Mouse (Mus musculus) liver, embryonic 15.5 days (tissue): ENCODE measurements at regions not wholly inside any gene's neighbourhood (a gene's known extent, or its start where the extent isn't known, plus 50 kb on each side); places are given as distances from the start of the nearest gene placed in this dataset.

Experiments
- ATAC-seq: fragments of 200-750 bp; cut with Nextera tagmentation; 2 replicates; pipeline ENCODE4 v1.8.0; 2017; ENCODE audit warnings: moderate number of reproducible peaks, mild to moderate bottlenecking, moderate library complexity; ENCODE audit not compliant: insufficient read depth
- H3K27ac ChIP-seq: fragments of 300-500 bp; sonication (generic); replicated peaks from 2 replicates; pipeline ENCODE4 v1.5.1; 2015; ENCODE audit warnings: mild to moderate bottlenecking, inconsistent platforms
- H3K27me3 ChIP-seq: fragments of 300-500 bp; sonication (generic); 2 replicates; pipeline ENCODE4 v1.6.1; 2015; ENCODE audit warnings: mild to moderate bottlenecking, inconsistent platforms
- H3K36me3 ChIP-seq: fragments of 300-500 bp; sonication (generic); replicated peaks from 2 replicates; pipeline ENCODE4 v1.6.1; 2015; ENCODE audit warnings: moderate library complexity, mild to moderate bottlenecking, inconsistent platforms
- H3K4me1 ChIP-seq: fragments of 300-500 bp; sonication (generic); replicated peaks from 2 replicates; pipeline ENCODE4 v1.6.1; 2015; ENCODE audit warnings: inconsistent platforms
- H3K4me2 ChIP-seq: fragments of 300-500 bp; sonication (generic); 2 replicates; pipeline ENCODE4 v1.6.1; 2015; ENCODE audit warnings: moderate library complexity, mild to moderate bottlenecking, inconsistent platforms
- H3K4me3 ChIP-seq: fragments of 300-500 bp; sonication (generic); replicated peaks from 2 replicates; pipeline ENCODE4 v1.5.1; 2015; ENCODE audit warnings: mild to moderate bottlenecking, inconsistent platforms
- H3K9ac ChIP-seq: fragments of 300-500 bp; sonication (generic); 2 replicates; pipeline ENCODE4 v1.6.1; 2015; ENCODE audit warnings: moderate library complexity, mild to moderate bottlenecking, inconsistent platforms
- H3K9me3 ChIP-seq: fragments of 300-500 bp; sonication (generic); replicated peaks from 2 replicates; pipeline ENCODE4 v1.6.1; 2016; ENCODE audit warnings: inconsistent platforms
- WGBS: fragments of 180-500 bp; shearing (Covaris S2); methylation state at CpG from one replicate; pipeline ENCODE4 v1.1.7; 2015; ENCODE audit warnings: mixed read lengths; ENCODE audit not compliant: insufficient replicate concordance; 5-methylcytosine and 5-hydroxymethylcytosine counted together

- H3K27me3 ChIP-seq: 0 out of 2 replicates have a peak, but pooled peaks cover 1% of the 10 kb centered on the region
- no peak overlapping the region for H3K4me3 ChIP-seq
- WGBS: 64% methylated on average over 7 of the region's 7 CpGs
- H3K36me3 ChIP-seq: no peaks in the 10 kb centered on the region
- H3K4me1 ChIP-seq: no peaks in the 10 kb centered on the region
- no peak overlapping the region for H3K4me2 ChIP-seq
- H3K9ac ChIP-seq: no peak overlapping the region
- H3K9me3 ChIP-seq: no peaks in the 10 kb centered on the region
- ATAC-seq: no peak
- no peak overlapping the region for H3K27ac ChIP-seq
Measured at GRCm38 (mm10) chr9:46819808-46820207, 178.7 kb upstream of the Gm4791 start.

- Histone ChIP-seq H3K4me2 (no peak overlapping the region), H3K36me3 (no peaks in the 10 kb centered on the region), H3K9me3 (no peaks in the 10 kb centered on the region), H3K27ac (no peak overlapping the region), H3K9ac (no peak overlapping the region), H3K27me3 (0 out of 2 replicates have a peak, but pooled peaks cover 5% of the 10 kb centered on the region), H3K4me3 (no peak overlapping the region), H3K4me1 (no peaks in the 10 kb centered on the region)
- ATAC-seq: no peak
- 33% methylated on average over 6 of the region's 6 CpGs for WGBS
Measured at GRCm38 (mm10) chr9:46819376-46819775, 179.2 kb upstream of the Gm4791 start.

GRCm38 (mm10) chr9:46816126-46816525, 182.4 kb upstream of the Gm4791 start:
- H3K4me1 ChIP-seq: no peaks in the 10 kb centered on the region
- H3K27me3 ChIP-seq: 0 out of 2 replicates have a peak, but pooled peaks cover 11% of the 10 kb centered on the region
- no peak overlapping the region for H3K9ac ChIP-seq
- no peak overlapping the region for H3K4me3 ChIP-seq
- ATAC-seq: no peak
- H3K4me2 ChIP-seq: no peak overlapping the region
- H3K36me3 ChIP-seq: no peaks in the 10 kb centered on the region
- no peaks in the 10 kb centered on the region for H3K9me3 ChIP-seq
- 66% methylated on average over 5 of the region's 5 CpGs for WGBS
- no peak overlapping the region for H3K27ac ChIP-seq

- 19% methylated on average over 22 of the region's 22 CpGs for WGBS
Measured at GRCm38 (mm10) chr9:46814478-46815241, 183.9 kb upstream of the Gm4791 start.

GRCm38 (mm10) chr9:46810266-46810665, 188.3 kb upstream of the Gm4791 start:
- ATAC-seq: no peak
- Histone ChIP-seq H3K9me3 (no peaks in the 10 kb centered on the region), H3K27ac (no peak overlapping the region), H3K4me3 (no peak overlapping the region), H3K4me2 (no peak overlapping the region), H3K4me1 (no peaks in the 10 kb centered on the region), H3K36me3 (no peaks in the 10 kb centered on the region), H3K9ac (no peak overlapping the region), H3K27me3 (0 out of 2 replicates have a peak, but pooled peaks cover 11% of the 10 kb centered on the region)
- 55% methylated on average over 7 of the region's 7 CpGs for WGBS

More at GRCm38 (mm10) chr9:46814478-46815241, 183.9 kb upstream of the Gm4791 start:
- Histone ChIP-seq H3K27me3 (0 out of 2 replicates have a peak, but pooled peaks cover 11% of the 10 kb centered on the region), H3K36me3 (no peaks in the 10 kb centered on the region), H3K9me3 (no peaks in the 10 kb centered on the region), H3K9ac (no peak overlapping the region), H3K4me3 (no peak overlapping the region), H3K27ac (no peak overlapping the region), H3K4me2 (no peak overlapping the region; the same call in 1 of the 2 replicates), H3K4me1 (no peaks in the 10 kb centered on the region)
- no peak for ATAC-seq

GRCm38 (mm10) chr9:46795446-46795845, 203.1 kb upstream of the Gm4791 start:
- WGBS: 64% methylated on average over 11 of the region's 11 CpGs
- H3K4me1 ChIP-seq: no peaks in the 10 kb centered on the region
- no peak for ATAC-seq
- no peaks in the 10 kb centered on the region for H3K36me3 ChIP-seq
- H3K9me3 ChIP-seq: no peaks in the 10 kb centered on the region
- H3K27me3 ChIP-seq: no peaks in the 10 kb centered on the region
- no peak overlapping the region for H3K27ac ChIP-seq
- H3K4me3 ChIP-seq: no peak overlapping the region
- H3K4me2 ChIP-seq: no peak overlapping the region
- H3K9ac ChIP-seq: no peak overlapping the region

GRCm38 (mm10) chr9:46789036-46789435, 209.5 kb upstream of the Gm4791 start:
- H3K9me3 ChIP-seq: no peaks in the 10 kb centered on the region
- no peaks in the 10 kb centered on the region for H3K27me3 ChIP-seq
- no peaks in the 10 kb centered on the region for H3K4me1 ChIP-seq
- no peak for ATAC-seq
- WGBS: 65% methylated on average over 10 of the region's 10 CpGs
- no peak overlapping the region for H3K4me3 ChIP-seq
- H3K4me2 ChIP-seq: no peak overlapping the region
- H3K27ac ChIP-seq: no peak overlapping the region
- no peaks in the 10 kb centered on the region for H3K36me3 ChIP-seq
- no peak overlapping the region for H3K9ac ChIP-seq

GRCm38 (mm10) chr9:46788456-46788855, 210.1 kb upstream of the Gm4791 start:
- H3K27ac ChIP-seq: no peak overlapping the region
- H3K27me3 ChIP-seq: no peaks in the 10 kb centered on the region
- 72% methylated on average over 5 of the region's 5 CpGs for WGBS
- no peak overlapping the region for H3K9ac ChIP-seq
- no peak overlapping the region for H3K4me2 ChIP-seq
- no peak overlapping the region for H3K4me3 ChIP-seq
- no peak for ATAC-seq
- no peaks in the 10 kb centered on the region for H3K36me3 ChIP-seq
- H3K4me1 ChIP-seq: no peaks in the 10 kb centered on the region
- no peaks in the 10 kb centered on the region for H3K9me3 ChIP-seq

GRCm38 (mm10) chr9:46784355-46784975, 214.1 kb upstream of the Gm4791 start:
- 78% methylated on average over 17 of the region's 17 CpGs for WGBS
- Histone ChIP-seq H3K4me1 (no peaks in the 10 kb centered on the region), H3K4me3 (no peak overlapping the region), H3K27me3 (no peaks in the 10 kb centered on the region), H3K27ac (no peak overlapping the region), H3K9ac (no peak overlapping the region), H3K36me3 (no peaks in the 10 kb centered on the region), H3K4me2 (no peak overlapping the region), H3K9me3 (no peaks in the 10 kb centered on the region)
- no peak for ATAC-seq

- H3K4me1 ChIP-seq: no peaks in the 10 kb centered on the region
- 66% methylated on average over 12 of the region's 12 CpGs for WGBS
- ATAC-seq: no peak
Measured at GRCm38 (mm10) chr9:46783597-46784354, 214.8 kb upstream of the Gm4791 start.

GRCm38 (mm10) chr9:46781681-46782080, 216.9 kb upstream of the Gm4791 start:
- no peaks in the 10 kb centered on the region for H3K27me3 ChIP-seq
- no peaks in the 10 kb centered on the region for H3K36me3 ChIP-seq
- no peak for ATAC-seq
- no peaks in the 10 kb centered on the region for H3K9me3 ChIP-seq
- no peak overlapping the region for H3K4me3 ChIP-seq
- WGBS: 67% methylated on average over 8 of the region's 8 CpGs
- no peak overlapping the region for H3K4me2 ChIP-seq
- no peak overlapping the region for H3K9ac ChIP-seq
- no peak overlapping the region for H3K27ac ChIP-seq
- no peaks in the 10 kb centered on the region for H3K4me1 ChIP-seq

More at GRCm38 (mm10) chr9:46783597-46784354, 214.8 kb upstream of the Gm4791 start:
- Histone ChIP-seq H3K4me2 (no peak overlapping the region), H3K27ac (no peak overlapping the region), H3K9me3 (no peaks in the 10 kb centered on the region), H3K9ac (no peak overlapping the region), H3K27me3 (no peaks in the 10 kb centered on the region), H3K36me3 (no peaks in the 10 kb centered on the region), H3K4me3 (no peak overlapping the region)
